In the genomic region with DNA sequence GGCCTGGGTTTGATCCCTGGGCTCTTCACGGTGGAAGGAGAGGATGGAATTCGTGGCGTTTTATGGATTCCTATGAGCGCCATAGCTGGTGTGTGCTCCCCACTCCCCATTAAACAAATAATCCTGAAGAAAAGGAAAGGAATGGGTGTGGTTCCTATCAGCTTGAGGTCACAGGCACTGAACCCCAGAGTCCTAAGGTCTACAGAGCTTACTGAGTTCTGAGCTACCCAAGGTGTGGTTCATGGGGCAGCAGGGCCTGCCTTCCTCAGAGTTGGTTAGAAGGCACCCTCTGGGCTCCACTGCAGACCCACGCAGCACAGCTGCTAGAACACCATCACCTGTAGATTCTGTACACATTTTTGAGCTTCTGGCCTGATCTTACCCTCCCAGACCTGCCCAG, we compare ENCODE assay signal across 24 mouse cellular contexts.
DNase-seq lines count a peak whose midpoint lies in the region; ATAC-seq and TF ChIP-seq lines count a peak whose summit lies in the region.
"Had no signal": no experiment of that assay in that cellular context is flagged by ENCODE, and none has a peak within 500 bp of the region (broad histone marks: within the 10 kb centered on the region; RNA-seq: fewer than 3 reads in every experiment).

No protein-coding gene starts in this region.

- H3K27ac ChIP-seq in intestine, embryonic 16.5 days (ENCODE audit: low read length): peak overlapping the region; percentile 66
- peak overlapping the region; percentile 58; the same call in 1 of the 2 replicates for H3K27ac ChIP-seq in stomach, embryonic 14.5 days (ENCODE audit: low read length)
- peak overlapping the region; percentile 61; the same call in 1 of the 2 replicates for H3K27ac ChIP-seq in stomach, postnatal 0 days (replicated peaks)
- H3K27ac ChIP-seq in forebrain, embryonic 11.5 days (ENCODE audit: low read depth, low read length): no peak overlapping the region
- H3K27ac ChIP-seq: embryonic facial prominence, embryonic 12.5 days; embryonic facial prominence, embryonic 15.5 days; forebrain, embryonic 12.5 days; forebrain, embryonic 15.5 days; hindbrain, embryonic 10.5 days; hindbrain, embryonic 13.5 days had no signal

- H3K4me1 ChIP-seq in intestine, embryonic 16.5 days (ENCODE audit: control insufficient read depth, insufficient read depth, low read length): peaks cover 11% of the 10 kb centered on the region
- 0 out of 2 replicates have a peak, but pooled peaks cover 3% of the 10 kb centered on the region for H3K4me1 ChIP-seq in stomach, embryonic 14.5 days (ENCODE audit: control insufficient read depth, insufficient read depth, low read length)
- no peaks in the 10 kb centered on the region for H3K4me1 ChIP-seq in stomach, postnatal 0 days (replicated peaks; ENCODE audit: control insufficient read depth, insufficient read depth)
- no peaks in the 10 kb centered on the region for H3K4me1 ChIP-seq in forebrain, embryonic 11.5 days (replicated peaks; ENCODE audit: control insufficient read depth, insufficient read depth, low read length)
- H3K4me1 ChIP-seq: hindbrain, embryonic 10.5 days; hindbrain, embryonic 13.5 days had no signal

- no peaks in the 10 kb centered on the region for H3K9me3 ChIP-seq in intestine, embryonic 16.5 days (ENCODE audit: control insufficient read depth, low read length)
- H3K9me3 ChIP-seq in stomach, embryonic 14.5 days (ENCODE audit: control insufficient read depth, low read depth, low read length): no peaks in the 10 kb centered on the region
- no peaks in the 10 kb centered on the region for H3K9me3 ChIP-seq in stomach, postnatal 0 days (ENCODE audit: control insufficient read depth, low read length)
- H3K9me3 ChIP-seq in forebrain, embryonic 11.5 days (ENCODE audit: control insufficient read depth, low read length): no peaks in the 10 kb centered on the region
- H3K9me3 ChIP-seq: embryonic facial prominence, embryonic 12.5 days; embryonic facial prominence, embryonic 15.5 days; forebrain, embryonic 12.5 days; forebrain, embryonic 15.5 days; hindbrain, embryonic 10.5 days; hindbrain, embryonic 13.5 days had no signal

- ATAC-seq in intestine, embryonic 16.5 days: peak; percentile 89
- ATAC-seq in stomach, embryonic 14.5 days (ENCODE audit: insufficient number of reproducible peaks, insufficient read depth, low FRiP score, low read depth): peak; percentile 70; the same call in 1 of the 2 replicates
- ATAC-seq in stomach, postnatal 0 days (ENCODE audit: low FRiP score, low TSS enrichment): peak; percentile 90
- no peak for ATAC-seq in cerebellum, adult (ENCODE audit: insufficient number of reproducible peaks, low FRiP score, low TSS enrichment)
- no peak for ATAC-seq in forebrain, embryonic 11.5 days (replicated peaks; ENCODE audit: low FRiP score)
- ATAC-seq: activated CD4-positive, CD25-positive, alpha-beta regulatory T cell, adult 4 months; CD4-positive, CD25-positive, alpha-beta regulatory T cell, adult 4 months; forebrain, embryonic 15.5 days; hindbrain, embryonic 16.5 days had no signal

- H3K9ac ChIP-seq in intestine, embryonic 16.5 days (ENCODE audit: low read depth, low read length): peak overlapping the region; percentile 49; the same call in 1 of the 2 replicates
- no peak overlapping the region for H3K9ac ChIP-seq in stomach, embryonic 14.5 days (replicated peaks; ENCODE audit: low read depth, low read length)
- no peak overlapping the region for H3K9ac ChIP-seq in stomach, postnatal 0 days (ENCODE audit: low read length)
- H3K9ac ChIP-seq in forebrain, embryonic 11.5 days (ENCODE audit: low read length): no peak overlapping the region
- H3K9ac ChIP-seq: embryonic facial prominence, embryonic 12.5 days; embryonic facial prominence, embryonic 15.5 days; forebrain, embryonic 12.5 days; forebrain, embryonic 15.5 days; hindbrain, embryonic 13.5 days had no signal

- peak; percentile 71 for DNase-seq in stomach, postnatal 0 days (ENCODE audit: low spot score)
- DNase-seq in adrenal gland, postnatal 25 days: no peak
- no peak for DNase-seq in forebrain, embryonic 11.5 days (ENCODE audit: low spot score)
- DNase-seq: adrenal gland, adult 8-10 months; adrenal gland, postnatal 36 days; cerebellum, adult 11 months; cerebellum, adult 2 months; cerebellum, adult 9-11 months; cerebellum, postnatal 25 days; gastrocnemius, postnatal 10 days; heart, adult 11 months had no signal

- no peaks in the 10 kb centered on the region for H3K36me3 ChIP-seq in intestine, embryonic 16.5 days (ENCODE audit: control insufficient read depth, insufficient read depth, low read length)
- no peaks in the 10 kb centered on the region for H3K36me3 ChIP-seq in stomach, embryonic 14.5 days (ENCODE audit: control insufficient read depth, insufficient read depth, low read length)
- no peaks in the 10 kb centered on the region for H3K36me3 ChIP-seq in stomach, postnatal 0 days (ENCODE audit: control insufficient read depth, insufficient read depth, low read length)
- H3K36me3 ChIP-seq in forebrain, embryonic 11.5 days (ENCODE audit: control insufficient read depth, insufficient read depth, low read length): no peaks in the 10 kb centered on the region
- H3K36me3 ChIP-seq: embryonic facial prominence, embryonic 12.5 days; embryonic facial prominence, embryonic 15.5 days; forebrain, embryonic 12.5 days; forebrain, embryonic 15.5 days; hindbrain, embryonic 10.5 days; hindbrain, embryonic 13.5 days had no signal

- peak overlapping the region; percentile 30; the same call in 1 of the 2 replicates for H3K4me2 ChIP-seq in intestine, embryonic 16.5 days (ENCODE audit: low read depth, low read length)
- H3K4me2 ChIP-seq in stomach, embryonic 14.5 days (replicated peaks; ENCODE audit: low read depth, low read length): no peak overlapping the region
- H3K4me2 ChIP-seq in stomach, postnatal 0 days (replicated peaks; ENCODE audit: low read depth): no peak overlapping the region
- no peak overlapping the region for H3K4me2 ChIP-seq in forebrain, embryonic 11.5 days (ENCODE audit: low read depth, low read length, severe bottlenecking)
- H3K4me2 ChIP-seq: embryonic facial prominence, embryonic 12.5 days; embryonic facial prominence, embryonic 15.5 days; forebrain, embryonic 12.5 days; forebrain, embryonic 15.5 days; heart, embryonic 11.5 days; hindbrain, embryonic 13.5 days had no signal

- H3K27me3 ChIP-seq in intestine, embryonic 16.5 days (replicated peaks; ENCODE audit: control insufficient read depth, insufficient read depth, low read length): no peaks in the 10 kb centered on the region
- no peaks in the 10 kb centered on the region for H3K27me3 ChIP-seq in stomach, embryonic 14.5 days (ENCODE audit: control insufficient read depth, insufficient read depth, low read length)
- no peaks in the 10 kb centered on the region for H3K27me3 ChIP-seq in stomach, postnatal 0 days (ENCODE audit: control insufficient read depth, insufficient read depth, low read length)
- no peaks in the 10 kb centered on the region for H3K27me3 ChIP-seq in forebrain, embryonic 11.5 days (ENCODE audit: control insufficient read depth, insufficient read depth, low read length)
- H3K27me3 ChIP-seq: embryonic facial prominence, embryonic 12.5 days; embryonic facial prominence, embryonic 15.5 days; forebrain, embryonic 12.5 days; forebrain, embryonic 15.5 days; hindbrain, embryonic 13.5 days had no signal

- H3K4me3 ChIP-seq in intestine, embryonic 16.5 days (ENCODE audit: low read length): no peak overlapping the region
- no peak overlapping the region for H3K4me3 ChIP-seq in stomach, embryonic 14.5 days (ENCODE audit: low read depth, low read length)
- no peak overlapping the region for H3K4me3 ChIP-seq in stomach, postnatal 0 days (ENCODE audit: low read depth, low read length)
- H3K4me3 ChIP-seq in forebrain, embryonic 11.5 days (ENCODE audit: low read depth, low read length): no peak overlapping the region
- H3K4me3 ChIP-seq: embryonic facial prominence, embryonic 12.5 days; embryonic facial prominence, embryonic 15.5 days; forebrain, embryonic 12.5 days; forebrain, embryonic 15.5 days; hindbrain, embryonic 10.5 days; hindbrain, embryonic 13.5 days had no signal

- WGBS in intestine, embryonic 16.5 days: 48% methylated on average over 5 of the region's 5 CpGs
- WGBS in stomach, embryonic 14.5 days: 57% methylated on average over 5 of the region's 5 CpGs
- 53% methylated on average over 5 of the region's 5 CpGs for WGBS in stomach, postnatal 0 days
- 78% methylated on average over 5 of the region's 5 CpGs for WGBS in forebrain, embryonic 11.5 days

- TF ChIP-seq CTCF in stomach, postnatal 0 days (IDR thresholded peaks at IDR 0.05; ENCODE audit: low read depth): no peak

- no peak for TF ChIP-seq EP300 in stomach, postnatal 0 days (optimal IDR thresholded peaks at IDR 0.05)

Comparison
In these comparisons a context has a peak if more than half of its experiments do, and no peak if none do; other contexts are left out.
1. ATAC-seq: peak in intestine, embryonic 16.5 days (single experiment), stomach, embryonic 14.5 days (single experiment) and stomach, postnatal 0 days (single experiment); none in cerebellum, adult (single experiment) and forebrain, embryonic 11.5 days (single experiment).